Mouse (Mus musculus) heart, adult 2 months (tissue): ENCODE data around the gene Agrp.

Experiments used
- CTCF ChIP-seq: fragments of 200-600 bp; IDR thresholded peaks from 2 replicates; pipeline ENCODE4 v1.8.1; 2022; ENCODE audit warnings: antibody characterized with exemption, mild to moderate bottlenecking, moderate library complexity
- POLR2A ChIP-seq: fragments of 200-500 bp; IDR thresholded peaks from 2 replicates; pipeline ENCODE4 v1.6.1; 2011; ENCODE audit warnings: mild to moderate bottlenecking, low read depth, low read length, control low read depth; ENCODE audit not compliant: insufficient read depth

- no peak for TF ChIP-seq POLR2A
- no peak for TF ChIP-seq CTCF
Measured at GRCm38 (mm10) chr8:105543703-105544102, 93.5 kb downstream of the Agrp start.
